Mouse (Mus musculus): ENCODE data around the gene Fhod1. TPM values are rescaled to one million over a fixed set of nuclear protein-coding genes. Genes with fewer than 3 reads are reported as not detected.

Fhod1 gene
- total and polyA plus RNA-seq, 2 experiments from 2014 or later, result 0.72 to 6.9 TPM

GRCm38 (mm10) chr8:105295895-105296573 is 51.7 kb downstream of the Fhod1 start, which contains the start of gene Exoc3l:
Gene Exoc3l (minus strand): TSS chr8:105296101.
- TF ChIP-seq EP300 (IDR thresholded peaks at IDR 0.05; ENCODE audit: low read depth) (no peak), CTCF (IDR thresholded peaks at IDR 0.05; ENCODE audit: low read depth) (no peak)
- H3K9ac ChIP-seq (replicated peaks; ENCODE audit: low read depth, low read length), result peak within 1 kb of the TSS; percentile 79; the same call in 1 of the 2 replicates
- no peaks in the 10 kb centered on the region for H3K9me3 ChIP-seq (replicated peaks; ENCODE audit: control insufficient read depth, low read length)
- DNase-seq (ENCODE audit: low spot score), result peak; percentile 31
- ATAC-seq (ENCODE audit: insufficient read depth, low read depth), result 0 out of 2 replicates have a peak, but pooled peaks have one; percentile 5
- no peaks in the 10 kb centered on the region for H3K27me3 ChIP-seq (ENCODE audit: control insufficient read depth, insufficient read depth, low read length)
- H3K36me3 ChIP-seq (replicated peaks; ENCODE audit: control insufficient read depth, insufficient read depth, low read length), result peaks cover 20% of the 10 kb centered on the region
- peaks cover 23% of the 10 kb centered on the region for H3K4me1 ChIP-seq (ENCODE audit: control insufficient read depth, insufficient read depth)
- H3K4me3 ChIP-seq (ENCODE audit: low read depth, low read length), result peak within 1 kb of the TSS; percentile 78
- H3K4me2 ChIP-seq (ENCODE audit: low read depth, low read length), result peak within 1 kb of the TSS; percentile 79
- peak within 1 kb of the TSS; percentile 76 for H3K27ac ChIP-seq (ENCODE audit: low read depth)
- 31% methylated on average over 11 of the region's 11 CpGs for WGBS

- Histone ChIP-seq H3K9me3 (replicated peaks; ENCODE audit: control insufficient read depth, low read length) (no peaks in the 10 kb centered on the region), H3K27ac (ENCODE audit: low read depth) (peak overlapping the region; percentile 72), H3K4me3 (ENCODE audit: low read depth, low read length) (peak overlapping the region; percentile 29), H3K4me2 (ENCODE audit: low read depth, low read length) (peak overlapping the region; percentile 53), H3K36me3 (replicated peaks; ENCODE audit: control insufficient read depth, insufficient read depth, low read length) (peaks cover 12% of the 10 kb centered on the region), H3K27me3 (ENCODE audit: control insufficient read depth, insufficient read depth, low read length) (0 out of 2 replicates have a peak, but pooled peaks cover 4% of the 10 kb centered on the region), H3K4me1 (ENCODE audit: control insufficient read depth, insufficient read depth) (peaks cover 26% of the 10 kb centered on the region), H3K9ac (replicated peaks; ENCODE audit: low read depth, low read length) (peak overlapping the region; percentile 36; the same call in 1 of the 2 replicates)
- DNase-seq (ENCODE audit: low spot score) (no peak), ATAC-seq (ENCODE audit: insufficient read depth, low read depth) (no peak)
- 56% methylated on average over 11 of the region's 11 CpGs for WGBS
- no peak for TF ChIP-seq EP300 (IDR thresholded peaks at IDR 0.05; ENCODE audit: low read depth)
- TF ChIP-seq CTCF (IDR thresholded peaks at IDR 0.05; ENCODE audit: low read depth), result no peak
These were observed 52.5 kb downstream of the Fhod1 start for GRCm38 (mm10) chr8:105295256-105295655.

GRCm38 (mm10) chr8:105294776-105295175 is 53.0 kb downstream of the Fhod1 start:
- 0 out of 2 replicates have a peak overlapping the region, but pooled peaks have one; percentile 72 for H3K27ac ChIP-seq (ENCODE audit: low read depth)
- no peak for ATAC-seq (ENCODE audit: insufficient read depth, low read depth)
- 57% methylated on average over 9 of the region's 9 CpGs for whole genome bisulfite sequencing
- 0 out of 2 replicates have a peak, but pooled peaks cover 4% of the 10 kb centered on the region for H3K27me3 ChIP-seq (ENCODE audit: control insufficient read depth, insufficient read depth, low read length)
- DNase-seq (ENCODE audit: low spot score), result no peak
- no peak overlapping the region for H3K9ac ChIP-seq (replicated peaks; ENCODE audit: low read depth, low read length)
- H3K36me3 ChIP-seq (replicated peaks; ENCODE audit: control insufficient read depth, insufficient read depth, low read length), result peaks cover 7% of the 10 kb centered on the region
- H3K4me2 ChIP-seq (ENCODE audit: low read depth, low read length), result peak overlapping the region; percentile 53
- TF ChIP-seq EP300 (IDR thresholded peaks at IDR 0.05; ENCODE audit: low read depth) (no peak), CTCF (IDR thresholded peaks at IDR 0.05; ENCODE audit: low read depth) (no peak)
- H3K4me1 ChIP-seq (ENCODE audit: control insufficient read depth, insufficient read depth), result peaks cover 31% of the 10 kb centered on the region
- peak overlapping the region; percentile 29 for H3K4me3 ChIP-seq (ENCODE audit: low read depth, low read length)
- H3K9me3 ChIP-seq (replicated peaks; ENCODE audit: control insufficient read depth, low read length), result no peaks in the 10 kb centered on the region

- no peak overlapping the region for H3K4me3 ChIP-seq (ENCODE audit: low read depth, low read length)
- H3K4me2 ChIP-seq (ENCODE audit: low read depth, low read length), result no peak overlapping the region
- H3K4me1 ChIP-seq (ENCODE audit: control insufficient read depth, insufficient read depth), result peaks cover 29% of the 10 kb centered on the region
- ATAC-seq (ENCODE audit: insufficient read depth, low read depth) (no peak), DNase-seq (ENCODE audit: low spot score) (no peak)
- WGBS, result 61% methylated on average over 19 of the region's 19 CpGs
- H3K9ac ChIP-seq (replicated peaks; ENCODE audit: low read depth, low read length), result no peak overlapping the region
- no peaks in the 10 kb centered on the region for H3K36me3 ChIP-seq (replicated peaks; ENCODE audit: control insufficient read depth, insufficient read depth, low read length)
- H3K27ac ChIP-seq (ENCODE audit: low read depth), result no peak overlapping the region
- H3K27me3 ChIP-seq (ENCODE audit: control insufficient read depth, insufficient read depth, low read length), result 0 out of 2 replicates have a peak, but pooled peaks cover 4% of the 10 kb centered on the region
- no peaks in the 10 kb centered on the region for H3K9me3 ChIP-seq (replicated peaks; ENCODE audit: control insufficient read depth, low read length)
- TF ChIP-seq EP300 (IDR thresholded peaks at IDR 0.05; ENCODE audit: low read depth) (no peak), CTCF (IDR thresholded peaks at IDR 0.05; ENCODE audit: low read depth) (no peak)
These were observed 54.3 kb downstream of the Fhod1 start for GRCm38 (mm10) chr8:105293405-105293804.

- TF ChIP-seq EP300 (IDR thresholded peaks at IDR 0.05; ENCODE audit: low read depth), result no peak
- TF ChIP-seq CTCF (IDR thresholded peaks at IDR 0.05; ENCODE audit: low read depth), result no peak
- Histone ChIP-seq H3K27me3 (ENCODE audit: control insufficient read depth, insufficient read depth, low read length) (0 out of 2 replicates have a peak, but pooled peaks cover 4% of the 10 kb centered on the region), H3K36me3 (replicated peaks; ENCODE audit: control insufficient read depth, insufficient read depth, low read length) (no peaks in the 10 kb centered on the region), H3K4me2 (ENCODE audit: low read depth, low read length) (no peak overlapping the region), H3K9me3 (replicated peaks; ENCODE audit: control insufficient read depth, low read length) (no peaks in the 10 kb centered on the region), H3K4me1 (ENCODE audit: control insufficient read depth, insufficient read depth) (peaks cover 26% of the 10 kb centered on the region), H3K9ac (replicated peaks; ENCODE audit: low read depth, low read length) (no peak overlapping the region), H3K27ac (ENCODE audit: low read depth) (no peak overlapping the region), H3K4me3 (ENCODE audit: low read depth, low read length) (no peak overlapping the region)
- ATAC-seq (ENCODE audit: insufficient read depth, low read depth), result no peak
- DNase-seq (ENCODE audit: low spot score), result no peak
- WGBS, result 68% methylated on average over 7 of the region's 7 CpGs
These were observed 55.3 kb downstream of the Fhod1 start for GRCm38 (mm10) chr8:105292471-105292870.
